Mouse (Mus musculus) neural tube, embryonic 14.5 days (tissue): ENCODE results near the gene Pkmyt1. TPM values are rescaled to one million over a fixed set of nuclear protein-coding genes. Genes with fewer than 3 reads are reported as not detected.

Experiments
- ATAC-seq: fragments of 200-750 bp; cut with Nextera tagmentation; 2 replicates; pipeline ENCODE4 v1.8.0; 2017; ENCODE audit warnings: low read depth, mild to moderate bottlenecking, moderate TSS enrichment, moderate library complexity
- H3K27ac ChIP-seq: fragments of 300-500 bp; sonication (generic); 2 replicates; pipeline ENCODE4 v1.5.1; 2014; ENCODE audit warnings: low read depth, mild to moderate bottlenecking, control low read depth, low read length, moderate library complexity, mixed read lengths
- H3K27me3 ChIP-seq: fragments of 300-500 bp; sonication (generic); 2 replicates; pipeline ENCODE4 v1.6.1; 2014; ENCODE audit warnings: low read length; ENCODE audit not compliant: control insufficient read depth, insufficient read depth
- H3K36me3 ChIP-seq: fragments of 300-500 bp; sonication (generic); 2 replicates; pipeline ENCODE4 v1.6.1; 2014; ENCODE audit warnings: low read length, mixed read lengths; ENCODE audit not compliant: control insufficient read depth, insufficient read depth
- H3K4me1 ChIP-seq: fragments of 300-500 bp; sonication (generic); 2 replicates; pipeline ENCODE4 v1.6.1; 2014; ENCODE audit warnings: low read length; ENCODE audit not compliant: control insufficient read depth, insufficient read depth
- H3K4me2 ChIP-seq: fragments of 300-500 bp; sonication (generic); 2 replicates; pipeline ENCODE4 v1.6.1; 2014; ENCODE audit warnings: mild to moderate bottlenecking, low read depth, low read length, control low read depth
- H3K4me3 ChIP-seq: fragments of 300-500 bp; sonication (generic); 2 replicates; pipeline ENCODE4 v1.5.1; 2014; ENCODE audit warnings: low read depth, low read length, control low read depth, mixed read lengths
- H3K9ac ChIP-seq: fragments of 300-500 bp; sonication (generic); replicated peaks from 2 replicates; pipeline ENCODE4 v1.6.1; 2014; ENCODE audit warnings: low read depth, mild to moderate bottlenecking, control low read depth, low read length, mixed read lengths
- H3K9me3 ChIP-seq: fragments of 300-500 bp; sonication (generic); 2 replicates; pipeline ENCODE4 v1.6.1; 2016; ENCODE audit warnings: low read length; ENCODE audit not compliant: control insufficient read depth
- WGBS: fragments of 180-500 bp; shearing (Covaris S2); extraction: QIAGEN DNeasy Blood & Tissue Kit; methylation state at CpG from one replicate; pipeline ENCODE4 v1.1.7; 2014; 5-methylcytosine and 5-hydroxymethylcytosine counted together
- polyA plus RNA-seq: library from polyadenylated mRNA; unstranded; fragments of >200 nt; fragmentation: Nextera tagmentation; extraction: Ambion mirVana; gene quantifications from 2 replicates; pipeline ENCODE4 v1.2.1, GENCODE M21; 2014

Pkmyt1 gene
- polyA plus RNA-seq, 1 experiment from 2014 or later = 14.3 TPM

- H3K4me3 ChIP-seq = no peak overlapping the region
- no peak overlapping the region for H3K9ac ChIP-seq
- H3K36me3 ChIP-seq = peaks cover 16% of the 10 kb centered on the region
- no peak overlapping the region for H3K27ac ChIP-seq
- ATAC-seq = no peak
- 69% methylated on average over 1 of the region's 1 CpGs for WGBS
- no peaks in the 10 kb centered on the region for H3K9me3 ChIP-seq
- H3K27me3 ChIP-seq = no peaks in the 10 kb centered on the region
- H3K4me2 ChIP-seq = no peak overlapping the region
- peaks cover 15% of the 10 kb centered on the region for H3K4me1 ChIP-seq
These were observed 8.2 kb downstream of the Pkmyt1 start for GRCm38 (mm10) chr17:23734341-23734740.

GRCm38 (mm10) chr17:23737493-23738445 lies 11.6 kb downstream of the Pkmyt1 start:
- no peak overlapping the region for H3K27ac ChIP-seq
- H3K9me3 ChIP-seq = no peaks in the 10 kb centered on the region
- peaks cover 16% of the 10 kb centered on the region for H3K36me3 ChIP-seq
- H3K4me1 ChIP-seq = peaks cover 20% of the 10 kb centered on the region
- no peak overlapping the region for H3K4me3 ChIP-seq
- H3K4me2 ChIP-seq = peak overlapping the region; percentile 79; the same call in 1 of the 2 replicates
- H3K27me3 ChIP-seq = peaks cover 15% of the 10 kb centered on the region
- WGBS = 76% methylated on average over 15 of the region's 15 CpGs
- no peak overlapping the region for H3K9ac ChIP-seq
- ATAC-seq = no peak

GRCm38 (mm10) chr17:23738836-23739201 lies 12.7 kb downstream of the Pkmyt1 start:
- Histone ChIP-seq H3K36me3 (peaks cover 16% of the 10 kb centered on the region), H3K4me1 (peaks cover 20% of the 10 kb centered on the region), H3K9me3 (no peaks in the 10 kb centered on the region), H3K4me3 (peak overlapping the region; percentile 81), H3K27me3 (peaks cover 26% of the 10 kb centered on the region), H3K9ac (peak overlapping the region; percentile 70), H3K27ac (peak overlapping the region; percentile 40; the same call in 1 of the 2 replicates), H3K4me2 (peak overlapping the region; percentile 79)
- WGBS = 33% methylated on average over 2 of the region's 2 CpGs
- no peak for ATAC-seq

- peak; percentile 30 for ATAC-seq
- H3K27ac ChIP-seq = peak overlapping the region; percentile 40
- under 1% methylated on average over 47 of the region's 48 CpGs for WGBS
- peak overlapping the region; percentile 81 for H3K4me3 ChIP-seq
- H3K36me3 ChIP-seq = peaks cover 16% of the 10 kb centered on the region
- peak overlapping the region; percentile 70 for H3K9ac ChIP-seq
- H3K27me3 ChIP-seq = peaks cover 29% of the 10 kb centered on the region
- no peaks in the 10 kb centered on the region for H3K9me3 ChIP-seq
- peak overlapping the region; percentile 79 for H3K4me2 ChIP-seq
- H3K4me1 ChIP-seq = peaks cover 20% of the 10 kb centered on the region
These were observed 13.3 kb downstream of the Pkmyt1 start for GRCm38 (mm10) chr17:23739202-23740135.

- H3K4me3 ChIP-seq = peak overlapping the region; percentile 81
- H3K27me3 ChIP-seq = peaks cover 33% of the 10 kb centered on the region
- H3K4me1 ChIP-seq = peaks cover 25% of the 10 kb centered on the region
- under 1% methylated on average over 46 of the region's 46 CpGs for WGBS
- H3K9ac ChIP-seq = peak overlapping the region; percentile 70
- peaks cover 15% of the 10 kb centered on the region for H3K36me3 ChIP-seq
- H3K9me3 ChIP-seq = no peaks in the 10 kb centered on the region
- peak overlapping the region; percentile 79 for H3K4me2 ChIP-seq
- H3K27ac ChIP-seq = peak overlapping the region; percentile 40
- ATAC-seq = peak; percentile 81
These were observed 14.0 kb downstream of the Pkmyt1 start for GRCm38 (mm10) chr17:23740136-23740584.

GRCm38 (mm10) chr17:23740598-23741021 lies 14.5 kb downstream of the Pkmyt1 start, which contains the start of gene Paqr4:
Paqr4 (minus strand) TSS chr17:23740867.
- H3K36me3 ChIP-seq = peaks cover 12% of the 10 kb centered on the region
- H3K4me3 ChIP-seq = peak within 1 kb of the TSS; percentile 81
- peak within 1 kb of the TSS; percentile 40 for H3K27ac ChIP-seq
- WGBS = 4% methylated on average over 13 of the region's 13 CpGs
- peaks cover 33% of the 10 kb centered on the region for H3K27me3 ChIP-seq
- ATAC-seq = peak; percentile 16
- H3K4me1 ChIP-seq = peaks cover 27% of the 10 kb centered on the region
- no peaks in the 10 kb centered on the region for H3K9me3 ChIP-seq
- peak within 1 kb of the TSS; percentile 79 for H3K4me2 ChIP-seq
- peak within 1 kb of the TSS; percentile 70 for H3K9ac ChIP-seq

GRCm38 (mm10) chr17:23741359-23742209 lies 15.4 kb downstream of the Pkmyt1 start:
- no peak for ATAC-seq
- 46% methylated on average over 38 of the region's 38 CpGs for WGBS
- Histone ChIP-seq H3K4me3 (peak overlapping the region; percentile 22; the same call in 1 of the 2 replicates), H3K27me3 (peaks cover 36% of the 10 kb centered on the region), H3K36me3 (peaks cover 12% of the 10 kb centered on the region), H3K4me1 (peaks cover 32% of the 10 kb centered on the region), H3K9me3 (no peaks in the 10 kb centered on the region), H3K4me2 (no peak overlapping the region), H3K9ac (no peak overlapping the region), H3K27ac (no peak overlapping the region)
